Mouse (Mus musculus): ENCODE data around the gene Dvl2.

The Dvl2 gene

GRCm38 (mm10) chr11:69981141-69981762, 19.1 kb upstream of the Dvl2 start, which contains the start of gene Ctdnep1:
TSS of gene Ctdnep1 (plus strand) at chr11:69981156.
- DNase-seq (ENCODE audit: low spot score) = no peak

DNA sequence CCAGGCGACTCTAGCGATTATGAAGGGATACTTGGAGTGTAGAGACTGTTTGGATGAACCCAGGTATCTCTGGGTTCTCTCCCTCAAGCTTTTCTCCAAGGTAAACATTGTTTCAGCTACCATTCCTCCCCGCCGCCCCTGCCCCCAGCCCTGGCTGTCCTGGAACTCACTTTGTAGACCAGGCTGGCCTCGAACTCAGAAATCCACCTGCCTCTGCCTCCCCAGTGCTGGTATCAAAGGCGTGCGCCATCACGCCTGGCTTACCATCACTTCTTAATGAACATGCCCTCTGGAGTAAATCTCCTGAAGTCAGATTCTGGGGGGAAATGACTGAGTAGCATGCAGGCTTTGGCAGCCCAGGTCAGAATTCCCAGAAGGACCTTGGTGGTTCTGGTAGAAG, 18.2 kb upstream of the Dvl2 start, which contains the start of gene Elp5:
Gene Elp5, minus strand, starts transcription at position 293 of the 400 bp plus-strand sequence.
- no peak for DNase-seq (ENCODE audit: low spot score)

- DNase-seq (ENCODE audit: low spot score) = no peak
Measured at GRCm38 (mm10) chr11:69982877-69983276, 17.5 kb upstream of the Dvl2 start.

GRCm38 (mm10) chr11:69983377-69983776, 17.0 kb upstream of the Dvl2 start:
- no peak for DNase-seq (ENCODE audit: low spot score)

DNA sequence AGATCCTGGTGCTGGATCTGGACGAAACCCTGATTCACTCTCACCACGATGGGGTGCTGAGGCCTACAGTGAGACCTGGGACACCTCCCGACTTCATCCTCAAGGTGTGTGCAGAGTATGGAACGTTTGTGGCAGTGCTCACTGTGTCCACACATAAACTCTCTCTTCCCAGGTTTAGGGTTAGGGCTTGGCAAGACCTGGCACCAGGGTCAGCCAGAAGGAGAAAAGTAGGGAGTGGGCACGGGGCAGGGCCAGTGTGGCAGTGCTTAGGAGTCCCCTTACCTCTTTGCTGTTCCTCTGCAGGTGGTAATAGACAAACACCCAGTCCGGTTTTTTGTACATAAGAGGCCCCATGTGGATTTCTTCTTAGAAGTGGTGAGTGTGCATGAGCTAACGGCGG, 16.0 kb upstream of the Dvl2 start:
- no peak for DNase-seq (ENCODE audit: low spot score)

DNA sequence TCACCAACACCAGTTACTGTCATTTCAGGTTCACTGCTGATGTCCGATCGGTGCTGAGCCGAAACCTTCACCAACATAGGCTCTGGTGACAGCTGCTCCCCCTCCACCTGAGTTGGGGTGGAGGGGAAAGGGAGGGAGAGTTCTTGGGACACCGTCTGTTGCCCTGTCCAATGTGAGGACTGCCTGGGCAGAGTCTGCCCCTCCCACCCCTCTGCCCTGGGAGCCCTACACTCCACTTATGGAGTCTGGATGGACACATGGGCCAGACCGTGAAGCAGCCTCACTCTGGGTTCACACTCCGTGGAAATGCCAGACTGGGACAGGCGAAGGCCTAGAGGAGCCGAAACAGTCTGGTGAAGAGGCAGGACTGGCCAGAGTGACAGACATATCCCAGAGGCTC, 10.4 kb upstream of the Dvl2 start:
- DNase-seq (ENCODE audit: low spot score) = no peak

GRCm38 (mm10) chr11:69990850-69991691, 9.3 kb upstream of the Dvl2 start, which contains the start of gene Gabarap:
TSS of gene Gabarap (plus strand) at chr11:69991143.
- peak; percentile 87 for DNase-seq (ENCODE audit: low spot score)

- no peak for DNase-seq (ENCODE audit: low spot score)
Measured at GRCm38 (mm10) chr11:69991711-69992110, 8.7 kb upstream of the Dvl2 start.

DNA sequence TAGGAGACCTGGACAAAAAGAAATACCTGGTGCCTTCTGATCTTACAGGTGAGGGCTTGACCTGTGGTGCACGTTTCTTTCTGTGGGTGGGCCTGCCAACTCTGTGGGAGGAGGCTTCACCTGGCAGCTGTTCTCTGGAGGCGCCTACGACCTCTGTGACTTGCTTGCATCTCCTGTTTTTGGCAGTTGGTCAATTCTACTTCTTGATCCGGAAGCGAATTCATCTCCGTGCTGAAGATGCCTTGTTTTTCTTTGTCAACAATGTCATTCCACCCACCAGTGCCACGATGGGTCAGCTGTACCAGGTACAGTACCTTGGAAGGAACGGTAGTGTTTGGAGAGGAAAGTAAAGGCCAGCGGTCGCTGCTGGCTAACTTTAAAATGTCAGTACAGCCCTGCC, 8.0 kb upstream of the Dvl2 start:
- no peak for DNase-seq (ENCODE audit: low spot score)

DNA sequence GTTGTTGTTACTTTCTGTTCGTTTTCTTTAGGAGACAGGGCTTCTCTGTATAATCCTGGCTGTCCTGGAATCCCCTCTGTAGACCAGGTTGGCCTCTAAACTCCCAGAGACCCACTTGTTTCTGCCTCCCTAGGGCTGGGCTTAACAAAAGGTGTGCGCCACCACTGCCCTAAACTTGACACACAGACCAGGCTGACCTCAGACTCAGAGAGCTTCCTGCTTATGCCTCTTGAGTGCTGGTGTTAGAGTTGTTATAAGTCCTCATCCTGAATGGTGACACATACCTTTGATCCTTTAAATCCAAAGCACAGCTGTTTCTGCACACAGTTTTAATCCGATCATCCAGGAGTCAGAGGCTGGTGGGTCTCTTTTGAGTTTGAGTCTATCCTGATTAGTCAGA, 7.5 kb upstream of the Dvl2 start:
- no peak for DNase-seq (ENCODE audit: low spot score)

DNA sequence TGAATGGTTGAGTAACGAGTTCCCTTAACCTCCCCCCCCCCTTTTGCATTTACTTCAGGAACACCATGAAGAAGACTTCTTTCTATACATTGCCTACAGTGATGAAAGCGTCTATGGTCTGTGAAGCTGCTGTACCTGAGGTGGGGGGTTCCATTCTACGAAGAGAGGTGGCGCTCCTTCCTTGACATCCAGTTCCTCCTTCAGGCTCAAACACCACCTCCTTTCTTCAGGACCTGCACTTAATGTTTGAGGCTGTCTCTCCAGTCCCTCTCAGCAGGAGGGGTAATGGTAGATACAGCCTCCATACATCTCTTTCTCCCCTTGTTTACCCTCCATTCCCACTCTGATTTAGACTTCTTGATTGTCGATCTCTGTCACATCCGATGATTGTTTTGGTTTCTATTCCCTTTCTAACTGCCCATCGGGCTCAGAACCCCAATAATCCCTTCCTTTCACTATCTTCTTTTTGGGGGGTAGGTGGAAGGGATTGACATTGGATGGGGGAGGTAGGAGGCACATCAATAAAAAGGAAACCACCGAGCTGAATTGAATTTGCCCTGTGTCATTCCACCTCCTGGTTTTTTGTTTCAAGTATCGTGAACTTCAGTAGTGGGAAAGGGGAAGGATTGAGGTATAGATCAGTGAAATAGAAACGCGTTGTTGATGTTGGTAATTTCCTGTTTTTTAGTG, 5.8 kb upstream of the Dvl2 start:
- DNase-seq (ENCODE audit: low spot score) = no peak

DNA sequence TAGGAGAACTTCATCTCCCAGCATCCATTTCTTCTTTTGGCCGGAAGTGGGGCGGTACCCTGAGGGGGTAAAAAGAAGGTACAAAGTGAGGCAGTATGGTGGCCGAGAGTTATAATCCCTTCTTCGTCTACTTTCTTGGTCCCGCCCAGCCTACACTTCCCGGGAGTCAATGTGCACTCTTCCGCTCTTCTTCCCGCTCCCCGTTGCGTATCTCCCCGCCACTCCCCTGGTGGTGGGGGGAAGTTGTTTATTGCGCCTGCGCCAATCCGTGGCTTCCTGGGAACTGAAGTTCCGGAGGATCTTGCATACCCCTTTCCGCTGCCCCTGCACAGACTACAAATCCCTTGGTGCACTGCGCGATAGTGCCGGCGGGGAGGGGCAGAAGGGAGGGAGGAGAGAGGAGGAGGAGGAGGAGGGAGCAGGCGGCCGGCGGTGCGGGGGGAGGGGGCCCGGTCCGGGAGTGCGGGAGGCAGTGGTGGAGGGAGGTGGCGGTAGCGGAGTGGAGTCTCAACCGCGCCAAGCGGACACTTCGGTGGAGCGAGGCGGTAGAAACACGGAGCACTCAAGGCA, 4.9 kb upstream of the Dvl2 start, which contains the start of gene Phf23:
Gene Phf23, plus strand, starts transcription at position 387 of the 570 bp plus-strand sequence.
- peak; percentile 85 for DNase-seq (ENCODE audit: low spot score)

- peak; percentile 41 for DNase-seq (ENCODE audit: low spot score)
Measured at GRCm38 (mm10) chr11:69996161-69997061, 4.0 kb upstream of the Dvl2 start.

GRCm38 (mm10) chr11:69997070-69997509, 3.3 kb upstream of the Dvl2 start:
- DNase-seq (ENCODE audit: low spot score) = peak; percentile 75

DNA sequence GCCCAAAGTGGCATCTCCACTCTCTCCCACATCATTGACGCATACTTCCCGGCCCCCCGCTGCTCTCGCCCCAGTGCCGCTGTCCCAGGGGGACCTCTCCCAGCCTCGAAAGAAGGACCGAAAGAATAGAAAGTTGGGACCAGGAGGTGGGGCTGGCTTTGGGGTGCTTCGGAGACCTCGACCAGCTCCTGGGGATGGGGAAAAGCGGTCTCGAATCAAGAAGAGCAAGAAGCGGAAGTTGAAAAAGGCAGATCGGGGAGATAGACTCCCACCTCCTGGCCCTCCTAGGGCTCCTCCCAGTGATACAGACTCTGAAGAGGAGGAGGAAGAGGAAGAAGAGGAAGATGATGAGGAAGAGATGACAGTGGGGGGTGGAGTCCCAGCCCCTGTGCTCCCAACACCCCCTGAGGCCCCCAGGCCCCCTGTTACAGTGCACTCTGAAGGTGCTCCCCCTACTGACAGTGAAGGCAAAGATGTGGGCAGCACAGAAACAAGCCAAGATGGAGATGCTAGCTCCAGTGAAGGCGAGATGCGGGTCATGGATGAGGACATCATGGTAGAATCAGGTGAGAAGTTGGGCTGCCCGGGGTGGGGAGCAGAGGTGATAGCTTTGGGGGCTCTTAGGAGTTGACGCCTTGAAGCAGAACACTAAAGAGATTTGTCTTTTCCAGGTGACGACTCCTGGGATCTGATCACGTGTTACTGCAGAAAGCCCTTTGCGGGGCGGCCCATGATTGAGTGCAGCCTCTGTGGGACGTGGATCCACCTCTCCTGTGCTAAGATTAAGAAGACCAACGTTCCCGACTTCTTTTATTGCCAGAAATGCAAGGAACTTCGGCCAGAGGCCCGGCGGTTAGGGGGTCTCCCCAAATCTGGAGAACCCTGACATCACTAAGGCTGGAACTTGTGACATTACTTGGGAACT, 1.6 kb upstream of the Dvl2 start:
- DNase-seq (ENCODE audit: low spot score) = no peak

DNA sequence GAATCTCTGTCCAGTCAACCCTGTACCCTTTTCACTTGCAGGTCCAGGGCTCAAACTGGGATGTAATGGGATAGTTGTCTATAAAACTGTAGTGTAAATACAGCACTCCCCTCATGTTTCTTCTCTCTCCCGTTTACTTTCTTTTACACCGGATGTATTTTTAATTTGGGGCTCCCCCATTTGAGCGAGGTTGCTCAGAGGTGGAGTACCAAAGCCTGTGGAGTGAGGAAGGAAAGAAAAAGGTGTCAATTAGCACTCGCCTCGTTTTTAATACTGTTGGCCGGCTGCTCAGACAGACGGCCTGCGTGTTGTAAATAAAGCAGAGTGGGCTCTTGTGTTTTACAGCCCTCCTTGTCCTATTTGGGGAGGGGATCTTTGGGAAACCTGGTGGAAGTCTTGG, 729 bp upstream of the Dvl2 start:
- no peak for DNase-seq (ENCODE audit: low spot score)

GRCm38 (mm10) chr11:70001159-70001558, 764 bp downstream of the Dvl2 start:
- no peak for DNase-seq (ENCODE audit: low spot score)

DNA sequence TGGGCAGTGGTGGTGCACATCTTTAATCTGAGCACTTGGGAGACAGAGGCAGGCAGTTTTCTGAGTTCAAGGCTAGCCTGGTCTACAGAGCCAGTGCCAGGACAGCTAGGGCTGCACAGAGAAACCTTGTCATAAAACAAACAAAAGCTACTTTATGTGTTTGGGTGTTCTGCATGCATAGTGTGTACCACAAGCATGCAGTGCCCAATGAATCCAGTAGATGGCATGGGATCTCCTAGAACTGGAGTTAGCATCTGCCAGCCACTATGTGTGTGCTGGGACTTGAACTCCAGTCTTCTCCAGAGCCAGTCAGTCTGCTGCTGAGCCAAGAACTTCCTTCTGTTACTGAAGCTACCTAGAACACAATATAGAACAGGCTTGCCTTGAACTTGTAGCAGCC, 1.5 kb downstream of the Dvl2 start:
- no peak for DNase-seq (ENCODE audit: low spot score)

GRCm38 (mm10) chr11:70002471-70002870, 2.1 kb downstream of the Dvl2 start:
- DNase-seq (ENCODE audit: low spot score) = no peak

DNA sequence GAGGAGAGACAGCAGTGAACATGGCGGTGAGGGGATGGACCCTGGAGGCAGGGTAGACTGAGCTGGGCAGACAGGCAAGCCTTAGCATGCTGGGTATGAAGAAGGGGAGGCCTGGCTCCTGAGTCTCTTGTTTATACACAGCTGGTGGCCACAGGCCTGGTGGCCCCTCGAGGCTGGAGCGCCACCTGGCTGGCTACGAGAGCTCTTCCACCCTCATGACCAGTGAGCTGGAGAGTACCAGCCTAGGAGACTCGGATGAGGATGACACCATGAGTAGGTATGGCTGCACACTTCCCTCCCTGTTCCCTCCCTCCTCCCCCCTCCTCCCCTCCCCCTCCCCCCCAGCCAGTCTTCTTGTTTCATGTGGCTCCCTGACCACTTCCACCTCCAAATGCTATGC, 5.1 kb downstream of the Dvl2 start:
- DNase-seq (ENCODE audit: low spot score) = no peak

Measured in ovary, postnatal 10 days (tissue).